Mouse (Mus musculus): Measurements from ENCODE around the gene Rtkn.

Gene Rtkn

GRCm38 (mm10) chr6:83117165-83117438, 18.2 kb upstream of the Rtkn start:
- DNase-seq = no peak

- DNase-seq = no peak
These were observed 17.6 kb upstream of the Rtkn start for GRCm38 (mm10) chr6:83117616-83118015.

- no peak for DNase-seq
These were observed 16.9 kb upstream of the Rtkn start for GRCm38 (mm10) chr6:83118369-83118768.

GRCm38 (mm10) chr6:83118825-83119733, 16.2 kb upstream of the Rtkn start:
- DNase-seq = no peak

GRCm38 (mm10) chr6:83119734-83120051, 15.6 kb upstream of the Rtkn start:
- DNase-seq = peak; percentile 70

GRCm38 (mm10) chr6:83120930-83121862, 14.1 kb upstream of the Rtkn start, which contains the start of gene Wbp1:
TSS of gene Wbp1 (minus strand) at chr6:83121559.
- DNase-seq = peak; percentile 99

GRCm38 (mm10) chr6:83121863-83122710, 13.2 kb upstream of the Rtkn start:
- DNase-seq = peak; percentile 67

GRCm38 (mm10) chr6:83122961-83123360, 12.3 kb upstream of the Rtkn start:
- no peak for DNase-seq

GRCm38 (mm10) chr6:83124851-83125312, 10.4 kb upstream of the Rtkn start:
- peak; percentile 91 for DNase-seq

GRCm38 (mm10) chr6:83125331-83125730, 9.9 kb upstream of the Rtkn start, which contains the start of gene Ino80b:
TSS of gene Ino80b (minus strand) at chr6:83125431.
- DNase-seq = no peak

- no peak for DNase-seq
These were observed 7.8 kb upstream of the Rtkn start for GRCm38 (mm10) chr6:83127419-83127818.

GRCm38 (mm10) chr6:83131469-83132034, 3.7 kb upstream of the Rtkn start:
- no peak for DNase-seq

GRCm38 (mm10) chr6:83132176-83132919, 2.9 kb upstream of the Rtkn start:
- DNase-seq = no peak

- DNase-seq = no peak
These were observed 1.0 kb upstream of the Rtkn start for GRCm38 (mm10) chr6:83134226-83134625.

- no peak for DNase-seq
These were observed 403 bp downstream of the Rtkn start for GRCm38 (mm10) chr6:83135571-83136161.

- no peak for DNase-seq
These were observed 1.1 kb downstream of the Rtkn start for GRCm38 (mm10) chr6:83136291-83136880.

- no peak for DNase-seq
These were observed 1.8 kb downstream of the Rtkn start for GRCm38 (mm10) chr6:83136881-83137575.

- peak; percentile 54 for DNase-seq
These were observed 2.3 kb downstream of the Rtkn start for GRCm38 (mm10) chr6:83137576-83137950.

GRCm38 (mm10) chr6:83138056-83138455, 2.8 kb downstream of the Rtkn start:
- DNase-seq = no peak

GRCm38 (mm10) chr6:83140044-83140443, 4.8 kb downstream of the Rtkn start:
- no peak for DNase-seq

Data from cerebellum, adult 9-11 months (tissue).